22 mouse cellular contexts compared by ENCODE assay signal in the genomic region with DNA sequence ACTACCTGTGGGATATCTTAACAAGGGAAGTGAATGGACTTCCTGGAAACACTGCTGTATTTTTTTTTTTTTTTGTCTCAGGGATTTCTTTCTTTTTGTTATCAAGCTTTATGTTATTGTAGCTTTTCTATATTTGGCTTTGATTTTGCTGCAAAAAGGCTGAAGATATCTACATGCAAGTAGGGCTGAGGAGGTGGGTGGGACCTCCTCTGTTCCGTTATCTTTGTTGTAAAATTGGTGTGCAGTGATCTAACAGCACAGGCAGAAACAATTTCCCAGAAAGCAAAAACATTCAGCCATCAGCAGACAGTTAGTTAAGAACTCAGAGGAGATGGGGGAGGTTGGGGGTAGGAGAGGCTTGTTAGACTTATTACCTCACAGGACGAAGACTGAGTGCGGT.
A peak's percentile ranks its signal among the peaks of the same experiment; 100 is the strongest.
DNase-seq lines count a peak whose midpoint lies in the region; ATAC-seq and TF ChIP-seq lines count a peak whose summit lies in the region.
"Had no signal": no experiment of that assay in that cellular context is flagged by ENCODE, and none has a peak within 500 bp of the region (broad histone marks: within the 10 kb centered on the region; RNA-seq: fewer than 3 reads in every experiment).

No protein-coding gene starts in this region.

- H3K4me2 ChIP-seq in liver, embryonic 14.5 days (ENCODE audit: low read depth) = no peak overlapping the region
- H3K4me2 ChIP-seq in liver, postnatal 0 days (ENCODE audit: low read depth, low read length) = no peak overlapping the region
- no peak overlapping the region for H3K4me2 ChIP-seq in intestine, postnatal 0 days (replicated peaks; ENCODE audit: low read depth)
- no peak overlapping the region for H3K4me2 ChIP-seq in forebrain, embryonic 13.5 days
- H3K4me2 ChIP-seq: embryonic facial prominence, embryonic 12.5 days; heart, embryonic 11.5 days; hindbrain, embryonic 15.5 days had no signal

- no peaks in the 10 kb centered on the region for H3K9me3 ChIP-seq in liver, embryonic 14.5 days (ENCODE audit: control insufficient read depth, low read length)
- H3K9me3 ChIP-seq in liver, postnatal 0 days (ENCODE audit: low read length) = no peaks in the 10 kb centered on the region
- H3K9me3 ChIP-seq in G1E (replicated peaks) = no peaks in the 10 kb centered on the region
- no peaks in the 10 kb centered on the region for H3K9me3 ChIP-seq in intestine, postnatal 0 days (ENCODE audit: control insufficient read depth)
- H3K9me3 ChIP-seq in forebrain, embryonic 13.5 days (replicated peaks) = no peaks in the 10 kb centered on the region
- H3K9me3 ChIP-seq: embryonic facial prominence, embryonic 12.5 days; hindbrain, embryonic 15.5 days had no signal

- no peak for TF ChIP-seq CTCF in liver, embryonic 14.5 days (IDR thresholded peaks at IDR 0.05; ENCODE audit: low read depth)
- no peak for TF ChIP-seq CTCF in liver, postnatal 0 days (IDR thresholded peaks at IDR 0.05; ENCODE audit: low read depth)
- TF ChIP-seq CTCF in G1E (IDR thresholded peaks at IDR 0.05; ENCODE audit: low read depth, low read length) = no peak
- TF ChIP-seq CTCF in intestine, postnatal 0 days (IDR thresholded peaks at IDR 0.05; ENCODE audit: low read depth) = no peak

- H3K4me1 ChIP-seq in liver, embryonic 14.5 days (replicated peaks; ENCODE audit: control insufficient read depth in 2 of 2, insufficient read depth in 2 of 2, low read length in 1 of 2) = no peaks in the 10 kb centered on the region
- H3K4me1 ChIP-seq in liver, postnatal 0 days (ENCODE audit: insufficient read depth) = no peaks in the 10 kb centered on the region
- peaks cover 6% of the 10 kb centered on the region for H3K4me1 ChIP-seq in G1E (ENCODE audit: insufficient read depth, low read depth, low read length)
- H3K4me1 ChIP-seq in brown adipose tissue, adult 24 weeks (ENCODE audit: control insufficient read depth, insufficient read depth, insufficient read length, low read length) = no peaks in the 10 kb centered on the region
- H3K4me1 ChIP-seq in intestine, postnatal 0 days (replicated peaks; ENCODE audit: control insufficient read depth, insufficient read depth, low read length) = no peaks in the 10 kb centered on the region
- no peaks in the 10 kb centered on the region for H3K4me1 ChIP-seq in forebrain, embryonic 13.5 days
- H3K4me1 ChIP-seq: embryonic facial prominence, embryonic 12.5 days; hindbrain, embryonic 15.5 days had no signal

- H3K36me3 ChIP-seq in liver, embryonic 14.5 days (replicated peaks; ENCODE audit: control insufficient read depth, insufficient read depth, low read depth) = no peaks in the 10 kb centered on the region
- no peaks in the 10 kb centered on the region for H3K36me3 ChIP-seq in liver, postnatal 0 days (replicated peaks; ENCODE audit: insufficient read depth, low read length)
- no peaks in the 10 kb centered on the region for H3K36me3 ChIP-seq in G1E (replicated peaks)
- no peaks in the 10 kb centered on the region for H3K36me3 ChIP-seq in intestine, postnatal 0 days (ENCODE audit: control insufficient read depth, insufficient read depth)
- H3K36me3 ChIP-seq in forebrain, embryonic 13.5 days (ENCODE audit: poor library complexity, severe bottlenecking) = no peaks in the 10 kb centered on the region
- H3K36me3 ChIP-seq: embryonic facial prominence, embryonic 12.5 days had no signal

- H3K9ac ChIP-seq in liver, embryonic 14.5 days (replicated peaks) = no peak overlapping the region
- H3K9ac ChIP-seq in liver, postnatal 0 days (replicated peaks) = no peak overlapping the region
- no peak overlapping the region for H3K9ac ChIP-seq in intestine, postnatal 0 days (ENCODE audit: low read depth, low read length)
- H3K9ac ChIP-seq in forebrain, embryonic 13.5 days = no peak overlapping the region
- H3K9ac ChIP-seq: embryonic facial prominence, embryonic 12.5 days; hindbrain, embryonic 15.5 days had no signal

- DNase-seq in liver, embryonic 14.5 days (ENCODE audit: low read depth in 3 of 3, low spot score in 3 of 3) = peak in 2 of 3 experiments; percentile 3
- no peak for DNase-seq in liver, postnatal 0 days
- no peak for DNase-seq in G1E (ENCODE audit: low spot score)
- DNase-seq in adrenal gland, adult (ENCODE audit: inconsistent age in 2 of 2, low spot score in 1 of 2) = no peak
- DNase-seq: adrenal gland, postnatal 10 days; cerebellum, adult 11 months; cerebellum, adult 8-10 months; cerebellum, postnatal 14 days; gastrocnemius, adult 2 months; gastrocnemius, postnatal 25 days; heart, adult 11 months; heart, postnatal 36 days; kidney, adult 8-10 months had no signal

- WGBS in liver, embryonic 14.5 days (ENCODE audit: insufficient replicate concordance) = 31% methylated on average over 3 of the region's 3 CpGs
- WGBS in liver, postnatal 0 days (ENCODE audit: insufficient replicate concordance) = 75% methylated on average over 3 of the region's 3 CpGs
- 86% methylated on average over 3 of the region's 3 CpGs for WGBS in intestine, postnatal 0 days
- WGBS in forebrain, embryonic 13.5 days = 92% methylated on average over 3 of the region's 3 CpGs

- TF ChIP-seq EP300 in liver, embryonic 14.5 days (IDR thresholded peaks at IDR 0.05; ENCODE audit: low read depth) = no peak
- TF ChIP-seq EP300 in liver, postnatal 0 days (IDR thresholded peaks at IDR 0.05; ENCODE audit: low read depth) = no peak

- ATAC-seq in liver, embryonic 14.5 days (ENCODE audit: insufficient read depth) = no peak
- ATAC-seq in liver, postnatal 0 days = no peak
- peak; percentile 49 for ATAC-seq in G1E (ENCODE audit: extremely low read depth, insufficient number of reproducible peaks, low FRiP score, poor library complexity, severe bottlenecking)
- ATAC-seq in intestine, postnatal 0 days = no peak
- ATAC-seq in forebrain, embryonic 13.5 days = no peak
- ATAC-seq: forebrain, embryonic 16.5 days; intestine, embryonic 16.5 days had no signal

- no peak overlapping the region for H3K27ac ChIP-seq in liver, embryonic 14.5 days
- H3K27ac ChIP-seq in liver, postnatal 0 days (ENCODE audit: low read depth) = no peak overlapping the region
- H3K27ac ChIP-seq in brown adipose tissue, adult 24 weeks (replicated peaks; ENCODE audit: low read depth, low read length) = 0 out of 2 replicates have a peak overlapping the region, but pooled peaks have one; percentile 21
- no peak overlapping the region for H3K27ac ChIP-seq in intestine, postnatal 0 days (ENCODE audit: low read depth, low read length)
- no peak overlapping the region for H3K27ac ChIP-seq in forebrain, embryonic 13.5 days
- H3K27ac ChIP-seq: embryonic facial prominence, embryonic 12.5 days; gastrocnemius, adult 2 months; hindbrain, embryonic 15.5 days had no signal

- H3K4me3 ChIP-seq in liver, embryonic 14.5 days (ENCODE audit: insufficient read depth in 1 of 2, low read depth in 2 of 2, low read length in 2 of 2) = no peak overlapping the region
- no peak overlapping the region for H3K4me3 ChIP-seq in liver, postnatal 0 days (ENCODE audit: low read depth, low read length)
- H3K4me3 ChIP-seq in G1E (ENCODE audit: low read depth, low read length) = no peak overlapping the region; the same call in 1 of the 2 replicates
- no peak overlapping the region for H3K4me3 ChIP-seq in brown adipose tissue, adult 24 weeks (ENCODE audit: insufficient read depth, low read depth, low read length)
- H3K4me3 ChIP-seq in intestine, postnatal 0 days (ENCODE audit: low read depth, low read length) = no peak overlapping the region
- no peak overlapping the region for H3K4me3 ChIP-seq in forebrain, embryonic 13.5 days
- H3K4me3 ChIP-seq: embryonic facial prominence, embryonic 12.5 days; gastrocnemius, adult 2 months; hindbrain, embryonic 15.5 days had no signal

- H3K27me3 ChIP-seq in liver, embryonic 14.5 days (ENCODE audit: control insufficient read depth, insufficient read depth, low read length) = no peaks in the 10 kb centered on the region
- no peaks in the 10 kb centered on the region for H3K27me3 ChIP-seq in liver, postnatal 0 days (ENCODE audit: insufficient read depth, low read length)
- H3K27me3 ChIP-seq in G1E (ENCODE audit: insufficient read depth, low read length) = no peaks in the 10 kb centered on the region
- H3K27me3 ChIP-seq in intestine, postnatal 0 days (replicated peaks; ENCODE audit: control insufficient read depth, insufficient read depth, low read length) = no peaks in the 10 kb centered on the region
- H3K27me3 ChIP-seq in forebrain, embryonic 13.5 days = no peaks in the 10 kb centered on the region
- H3K27me3 ChIP-seq: CH12.LX; hindbrain, embryonic 15.5 days had no signal

Comparison
In these comparisons a context has a peak if more than half of its experiments do, and no peak if none do; other contexts are left out.
1. DNase-seq: peak in liver, embryonic 14.5 days (2 of 3); none in liver, postnatal 0 days (single experiment), G1E (single experiment) and adrenal gland, adult (0 of 2).